Mouse (Mus musculus) liver, embryonic 14.5 days (tissue): ENCODE measurements around the gene Fez1. TPM values are rescaled to one million over a fixed set of nuclear protein-coding genes. Genes with fewer than 3 reads are reported as not detected.

Source experiments
- ATAC-seq: fragments of 200-750 bp; cut with Nextera tagmentation; 2 replicates; pipeline ENCODE4 v1.8.0; 2017; ENCODE audit warnings: moderate number of reproducible peaks, mild to moderate bottlenecking, moderate library complexity; ENCODE audit not compliant: insufficient read depth
- DNase-seq, 3 experiments: peaks; one replicate each; pipeline ENCODE4 v3.0.0-alpha.2; 2012 to 2013; ENCODE audit warnings: low read depth in 3 of 3, low spot score in 3 of 3
- H3K27ac ChIP-seq: fragments of 300-500 bp; sonication (generic); 2 replicates; pipeline ENCODE4 v1.5.1; 2014; ENCODE audit warnings: moderate library complexity, mild to moderate bottlenecking, control low read depth, inconsistent platforms
- H3K27me3 ChIP-seq: fragments of 300-500 bp; sonication (generic); 2 replicates; pipeline ENCODE4 v1.6.1; 2014; ENCODE audit warnings: mild to moderate bottlenecking, low read length, moderate library complexity; ENCODE audit not compliant: control insufficient read depth, insufficient read depth
- H3K36me3 ChIP-seq: fragments of 300-500 bp; sonication (generic); replicated peaks from 2 replicates; pipeline ENCODE4 v1.6.1; 2014; ENCODE audit warnings: low read depth; ENCODE audit not compliant: control insufficient read depth, insufficient read depth
- H3K4me1 ChIP-seq, 2 experiments: fragments of 200-500 bp in 1 of 2; fragments of 300-500 bp in 1 of 2; sonication (generic) in 1 of 2; replicated peaks; 2 replicates each; pipeline ENCODE4 v1.6.1; 2012 to 2014; ENCODE audit warnings: antibody characterized with exemption in 1 of 2, inconsistent platforms in 1 of 2, low read length in 1 of 2; ENCODE audit not compliant: control insufficient read depth in 2 of 2, insufficient read depth in 2 of 2
- H3K4me2 ChIP-seq: fragments of 300-500 bp; sonication (generic); 2 replicates; pipeline ENCODE4 v1.6.1; 2014; ENCODE audit warnings: low read depth, mild to moderate bottlenecking, control low read depth, moderate library complexity
- H3K4me3 ChIP-seq, 2 experiments: fragments of 200-500 bp in 1 of 2; fragments of 300-500 bp in 1 of 2; sonication (generic) in 1 of 2; 2 replicates each; pipeline ENCODE4 v1.5.1; 2012 to 2014; ENCODE audit warnings: low read depth in 2 of 2, low read length in 2 of 2, mild to moderate bottlenecking in 2 of 2, control low read depth in 1 of 2, inconsistent platforms in 1 of 2, moderate library complexity in 1 of 2; ENCODE audit not compliant: insufficient read depth in 1 of 2
- H3K9ac ChIP-seq: fragments of 300-500 bp; sonication (generic); replicated peaks from 2 replicates; pipeline ENCODE4 v1.6.1; 2014; ENCODE audit warnings: mild to moderate bottlenecking, control low read depth, moderate library complexity
- H3K9me3 ChIP-seq: fragments of 300-500 bp; sonication (generic); 2 replicates; pipeline ENCODE4 v1.6.1; 2016; ENCODE audit warnings: low read length, mixed read lengths; ENCODE audit not compliant: control insufficient read depth
- CTCF ChIP-seq: IDR thresholded peaks from 2 replicates; pipeline ENCODE4 v1.5.1; 2016; ENCODE audit warnings: antibody characterized with exemption, low read depth, control low read depth
- EP300 ChIP-seq: IDR thresholded peaks from 2 replicates; pipeline ENCODE4 v1.6.1; 2016; ENCODE audit warnings: antibody characterized with exemption, low read depth
- WGBS: fragments of 180-500 bp; shearing (Covaris S2); extraction: QIAGEN DNeasy Blood & Tissue Kit; methylation state at CpG from one replicate; pipeline ENCODE4 v1.1.7; 2014; ENCODE audit not compliant: insufficient replicate concordance; 5-methylcytosine and 5-hydroxymethylcytosine counted together
- polyA plus RNA-seq, 2 experiments: library from polyadenylated mRNA; depleted of rRNA in 1 of 2; stranded (reverse) in 1 of 2; unstranded in 1 of 2; fragments of >200 nt; fragmentation: Nextera tagmentation in 1 of 2; extraction: Ambion mirVana in 1 of 2; gene quantifications; 2 replicates each; pipeline versions ENCODE4 v1.2.1 to v1.2.3; 2012 to 2014

The Fez1 gene
- polyA plus RNA-seq, 2 experiments: 0.12 to 0.28 TPM

DNA sequence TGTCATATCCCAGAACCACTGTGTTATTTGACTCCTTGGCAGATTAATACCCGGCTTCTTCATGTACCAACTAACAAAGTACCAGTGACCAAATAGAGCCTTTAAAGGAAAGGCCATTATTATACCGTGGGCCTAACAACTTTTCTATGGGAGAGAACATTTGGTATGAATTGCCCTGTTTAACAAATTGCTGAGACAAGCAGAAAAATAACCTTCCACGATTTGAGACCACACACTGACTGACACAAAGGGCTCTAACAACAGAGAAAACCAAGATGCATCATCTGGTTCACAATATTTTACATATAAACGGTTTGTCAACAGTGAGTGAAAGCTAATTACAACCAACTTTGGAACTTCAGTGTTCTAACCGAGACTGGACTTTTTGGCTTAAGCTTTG, 25.4 kb upstream of the Fez1 start:
- no peaks in the 10 kb centered on the region for H3K27me3 ChIP-seq
- DNase-seq (no peak), ATAC-seq (no peak)
- TF ChIP-seq CTCF (no peak), EP300 (no peak)
- no peaks in the 10 kb centered on the region for H3K9me3 ChIP-seq
- H3K36me3 ChIP-seq: no peaks in the 10 kb centered on the region
- H3K27ac ChIP-seq: no peak overlapping the region
- H3K4me3 ChIP-seq: peak overlapping the region; percentile 79 to 89
- peak overlapping the region; percentile 69 for H3K4me2 ChIP-seq
- peaks cover 5 to 6% of the 10 kb centered on the region in 2 experiments for H3K4me1 ChIP-seq
- H3K9ac ChIP-seq: peak overlapping the region; percentile 85
- whole genome bisulfite sequencing: 20% methylated on average over 5 of the region's 5 CpGs

DNA sequence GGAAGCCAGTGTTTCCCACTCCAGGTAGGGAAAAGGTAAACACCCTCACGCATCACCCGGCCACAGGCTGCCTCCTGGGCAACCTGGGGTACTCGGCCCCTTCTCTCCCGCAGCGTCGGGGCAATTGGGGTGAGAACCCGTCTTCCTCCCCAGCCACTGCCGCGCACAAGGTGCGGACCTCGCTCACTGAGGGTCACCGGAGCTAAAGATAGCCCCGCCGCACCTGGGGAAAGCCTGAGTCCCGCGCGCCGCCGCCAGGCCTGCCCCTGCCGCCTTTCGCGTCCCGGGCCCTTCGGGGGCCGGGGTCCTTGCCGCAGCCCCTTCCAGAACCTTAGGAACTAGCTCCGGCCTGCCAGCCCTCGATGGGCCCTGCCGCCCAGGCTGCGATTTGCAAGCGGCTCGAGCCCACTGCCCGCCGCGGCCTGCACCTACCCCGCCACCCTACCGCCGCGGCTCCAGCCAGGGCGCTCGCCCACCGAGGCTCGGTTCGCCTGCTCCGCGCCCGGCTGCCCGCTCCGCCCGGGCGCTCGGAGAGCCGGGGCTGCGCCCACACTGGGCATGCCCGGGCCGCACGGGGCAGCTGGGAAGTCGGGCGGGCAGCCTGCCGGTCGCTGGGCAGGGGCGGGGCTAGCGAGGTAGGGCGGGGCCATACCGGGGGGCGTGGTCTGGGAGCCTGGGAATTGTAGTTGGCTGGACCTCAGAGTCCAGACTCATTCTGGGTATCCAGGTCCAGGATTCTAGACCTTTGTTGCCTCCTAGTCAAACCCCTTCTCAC, 24.7 kb upstream of the Fez1 start, which contains the start of gene Ei24:
TSS of gene Ei24 (minus strand) at position 613 of the 775 bp plus-strand sequence.
- Histone ChIP-seq H3K9ac (peak within 1 kb of the TSS; percentile 85), H3K9me3 (no peaks in the 10 kb centered on the region), H3K36me3 (no peaks in the 10 kb centered on the region), H3K4me1 (peaks cover 5 to 6% of the 10 kb centered on the region in 2 experiments), H3K4me2 (peak within 1 kb of the TSS; percentile 69), H3K27ac (no peak within 1 kb of the TSS), H3K4me3 (peak within 1 kb of the TSS; percentile 79 to 89), H3K27me3 (no peaks in the 10 kb centered on the region)
- DNase-seq (peak; percentile 54 to 66 (median 59)), ATAC-seq (peak; percentile 99)
- TF ChIP-seq EP300 (no peak), CTCF (no peak)
- WGBS: under 1% methylated on average over 66 of the region's 66 CpGs

DNA sequence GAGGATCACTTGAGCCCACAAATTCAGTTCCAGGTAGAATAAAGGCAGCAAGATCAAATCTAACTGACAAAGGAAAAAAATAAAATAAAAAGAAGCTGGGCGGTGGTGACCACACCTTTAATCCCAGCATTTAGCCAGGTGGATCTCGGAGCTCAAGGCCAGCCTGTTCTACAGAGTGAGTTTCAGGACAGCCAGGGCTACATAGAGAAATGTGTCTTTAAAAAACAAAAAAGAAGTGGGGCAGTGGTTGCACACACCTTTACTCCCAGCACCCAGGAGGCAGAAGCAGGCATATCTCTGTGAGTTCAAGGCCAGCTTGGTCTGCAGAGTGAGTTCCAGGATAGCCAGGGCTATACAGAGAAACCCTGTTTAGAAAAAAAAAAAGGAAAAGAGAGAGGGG, 19.7 kb upstream of the Fez1 start:
- DNase-seq: no peak
- 56% methylated on average over 2 of the region's 2 CpGs for WGBS
- H3K36me3 ChIP-seq: no peaks in the 10 kb centered on the region
- H3K4me2 ChIP-seq: no peak overlapping the region
- H3K4me1 ChIP-seq: no peaks in the 10 kb centered on the region; a peak in 1 of 4 replicates
- no peaks in the 10 kb centered on the region for H3K9me3 ChIP-seq
- TF ChIP-seq CTCF (no peak), EP300 (no peak)
- H3K27me3 ChIP-seq: no peaks in the 10 kb centered on the region
- no peak overlapping the region for H3K4me3 ChIP-seq
- no peak overlapping the region for H3K9ac ChIP-seq
- no peak for ATAC-seq
- no peak overlapping the region for H3K27ac ChIP-seq

DNA sequence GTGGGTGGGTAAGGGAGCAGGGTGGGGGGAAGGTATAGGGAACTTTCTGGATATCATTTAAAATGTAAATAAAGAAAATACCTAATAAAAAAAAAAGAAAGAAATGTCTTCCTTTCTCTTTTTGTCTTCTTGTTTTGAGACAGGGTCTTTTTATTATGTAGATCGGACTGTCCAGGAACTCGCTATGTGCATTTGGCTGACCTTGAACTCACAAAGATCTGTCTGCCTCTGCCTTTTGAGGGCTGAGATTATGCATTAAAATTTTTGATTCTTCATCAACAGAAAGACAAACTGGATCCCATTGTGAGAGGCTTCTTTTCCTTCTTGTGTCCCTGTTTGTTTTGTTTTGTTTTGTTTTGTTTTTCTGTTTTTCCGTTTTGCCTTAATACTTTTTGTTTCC, 18.7 kb upstream of the Fez1 start:
- TF ChIP-seq CTCF (no peak), EP300 (no peak)
- H3K4me3 ChIP-seq: no peak overlapping the region
- no peak overlapping the region for H3K4me2 ChIP-seq
- H3K9ac ChIP-seq: no peak overlapping the region
- DNase-seq: no peak
- no peaks in the 10 kb centered on the region for H3K4me1 ChIP-seq
- H3K9me3 ChIP-seq: no peaks in the 10 kb centered on the region
- H3K27me3 ChIP-seq: no peaks in the 10 kb centered on the region
- H3K27ac ChIP-seq: no peak overlapping the region
- no peak for ATAC-seq
- H3K36me3 ChIP-seq: no peaks in the 10 kb centered on the region
- WGBS: 67% methylated on average over 3 of the region's 3 CpGs

DNA sequence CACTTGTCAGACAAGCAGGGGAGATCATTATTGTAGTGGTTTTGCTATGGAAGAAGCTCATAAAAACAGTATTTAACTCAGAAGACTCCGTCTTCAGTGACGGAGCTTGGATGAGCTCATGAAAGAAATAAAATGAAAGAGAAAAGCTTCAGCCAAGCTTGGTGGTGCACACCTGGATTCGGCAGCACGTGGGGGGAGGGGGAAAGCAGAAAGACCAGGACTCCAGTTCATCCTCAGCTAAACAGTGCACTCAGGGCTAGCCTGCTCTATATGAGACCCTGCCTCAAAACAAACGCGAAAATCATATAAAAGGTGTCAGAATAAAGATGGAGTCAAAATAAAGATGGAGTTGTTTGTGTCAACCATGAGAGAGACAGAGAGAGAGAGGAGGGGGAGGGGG, 18.3 kb upstream of the Fez1 start:
- TF ChIP-seq EP300: no peak
- no peak for TF ChIP-seq CTCF
- Histone ChIP-seq H3K9me3 (no peaks in the 10 kb centered on the region), H3K4me1 (no peaks in the 10 kb centered on the region), H3K9ac (no peak overlapping the region), H3K27ac (no peak overlapping the region), H3K27me3 (no peaks in the 10 kb centered on the region), H3K4me3 (no peak overlapping the region), H3K36me3 (no peaks in the 10 kb centered on the region), H3K4me2 (no peak overlapping the region)
- DNase-seq: no peak
- ATAC-seq: no peak
- 60% methylated on average over 6 of the region's 6 CpGs for WGBS
